Mouse (Mus musculus) MEL (cell line): ENCODE measurements around the gene Slit1.

ENCODE experiments used
- CTCF ChIP-seq, 3 experiments: IDR thresholded peaks in 2 of 3; conservative IDR thresholded peaks in 1 of 3; 2 replicates each; pipeline ENCODE4 v1.5.1; 2011 to 2012; ENCODE audit warnings: low read length in 3 of 3, low read depth in 2 of 3, mild to moderate bottlenecking in 2 of 3, improper control_type of control experiment in 1 of 3, inconsistent platforms in 1 of 3, mixed read lengths in 1 of 3, moderate library complexity in 1 of 3; ENCODE audit not compliant: control insufficient read depth in 1 of 3, insufficient read depth in 1 of 3, poor library complexity in 1 of 3, severe bottlenecking in 1 of 3
- MYC ChIP-seq: IDR thresholded peaks from 2 replicates; pipeline ENCODE4 v1.6.1; 2011; ENCODE audit warnings: low read depth, mild to moderate bottlenecking, low read length, improper control_type of control experiment, moderate library complexity

- no peak for TF ChIP-seq MYC
- no peak for TF ChIP-seq CTCF (IDR thresholded peaks at IDR 0.05 in 2 of 3, conservative IDR thresholded peaks at IDR 0.05 in 1 of 3; ENCODE audit: control insufficient read depth in 1 of 3, insufficient read depth in 1 of 3, low read depth in 2 of 3, low read length in 3 of 3, poor library complexity in 1 of 3, severe bottlenecking in 1 of 3)
Observed at GRCm38 (mm10) chr19:41675583-41675982, 67.9 kb downstream of the Slit1 start.
